Mouse (Mus musculus) cerebellum, adult 2 months (tissue): ENCODE data around the gene Cbx1. TPM values are rescaled to one million over a fixed set of nuclear protein-coding genes. Genes with fewer than 3 reads are reported as not detected.

Experiments
- DNase-seq, 2 experiments: peaks; one replicate each; pipeline ENCODE4 v3.0.0; 2021
- H3K27ac ChIP-seq: fragments of 200-500 bp; 2 replicates; pipeline ENCODE4 v1.5.1; 2012; ENCODE audit warnings: low read length, control low read depth, inconsistent platforms; ENCODE audit not compliant: insufficient read depth
- H3K27me3 ChIP-seq: fragments of 200-500 bp; 2 replicates; pipeline ENCODE4 v1.6.1; 2012; ENCODE audit warnings: inconsistent platforms, mild to moderate bottlenecking, low read length, moderate library complexity; ENCODE audit not compliant: control insufficient read depth, insufficient read depth
- H3K4me1 ChIP-seq: fragments of 200-500 bp; 2 replicates; pipeline ENCODE4 v1.6.1; 2011; ENCODE audit warnings: low read length; ENCODE audit not compliant: control insufficient read depth, insufficient read depth
- H3K4me3 ChIP-seq: fragments of 200-500 bp; replicated peaks from 2 replicates; pipeline ENCODE3; 2011; ENCODE audit warnings: mild to moderate bottlenecking, low read depth, low read length, control low read depth; ENCODE audit not compliant: insufficient read depth
- CTCF ChIP-seq: fragments of 200-500 bp; IDR thresholded peaks from 2 replicates; pipeline ENCODE4 v1.5.1; 2011; ENCODE audit warnings: low read depth, mild to moderate bottlenecking, control low read depth, low read length, moderate library complexity, borderline replicate concordance; ENCODE audit not compliant: insufficient read depth
- POLR2A ChIP-seq: fragments of 200-500 bp; IDR thresholded peaks from 2 replicates; pipeline ENCODE4 v1.6.1; 2011; ENCODE audit warnings: low read length, control low read depth, borderline replicate concordance; ENCODE audit not compliant: insufficient read depth
- whole genome bisulfite sequencing: fragments of 180-500 bp; shearing (Covaris S2); methylation state at CpG from one replicate; pipeline ENCODE4 v1.1.7; 2018; 5-methylcytosine and 5-hydroxymethylcytosine counted together
- polyA plus RNA-seq: library from polyadenylated mRNA; depleted of rRNA; stranded (reverse); fragments of >200 nt; gene quantifications from 2 replicates; pipeline ENCODE4 v1.2.3, GENCODE M21; 2012

Cbx1 gene
- polyA plus RNA-seq, 1 experiment = 40.7 TPM

DNA sequence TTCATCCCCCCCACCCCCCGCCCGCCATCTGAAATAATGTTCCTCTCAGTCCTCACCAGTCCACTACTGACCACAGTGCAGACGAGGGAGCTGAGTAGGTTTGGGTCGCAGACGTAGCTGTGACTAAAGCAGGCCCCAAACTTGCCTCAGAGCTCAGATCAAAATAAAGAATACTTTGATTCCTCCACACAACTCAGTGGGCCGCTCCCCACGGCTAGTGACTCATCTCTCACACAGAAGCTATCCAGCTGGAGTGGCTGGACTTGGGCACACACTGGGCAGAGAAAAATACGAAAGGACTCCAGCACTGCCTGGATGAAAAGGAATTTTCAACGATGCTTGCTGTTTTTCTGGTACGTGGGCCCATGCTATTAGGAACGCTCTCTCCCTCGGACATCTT, 22.4 kb upstream of the Cbx1 start:
- no peak overlapping the region for H3K27ac ChIP-seq
- no peak for TF ChIP-seq POLR2A
- TF ChIP-seq CTCF = no peak
- H3K27me3 ChIP-seq = no peaks in the 10 kb centered on the region
- H3K4me1 ChIP-seq = peaks cover 10% of the 10 kb centered on the region
- no peak for DNase-seq
- 50% methylated on average over 12 of the region's 12 CpGs for WGBS
- no peak overlapping the region for H3K4me3 ChIP-seq

DNA sequence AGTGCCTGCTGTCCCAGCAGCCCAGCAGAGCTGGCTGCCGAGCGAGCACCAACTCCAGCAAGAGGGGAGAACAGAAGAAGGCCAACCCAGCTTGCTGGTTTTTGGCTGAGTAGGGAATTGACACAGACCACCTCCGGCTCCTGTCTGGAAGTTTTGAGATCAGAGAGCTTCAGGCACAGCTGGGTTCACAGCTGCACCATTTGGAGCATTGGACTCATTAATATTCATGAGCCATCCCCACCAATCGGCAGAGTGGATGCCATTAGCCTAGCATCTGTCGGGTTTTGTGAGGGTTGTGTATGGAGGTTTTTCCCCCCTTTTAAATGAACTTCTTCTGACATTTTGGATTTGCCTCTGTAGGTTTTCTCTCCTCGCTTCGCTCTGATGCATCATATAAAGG, 21.8 kb upstream of the Cbx1 start:
- Histone ChIP-seq H3K4me3 (no peak overlapping the region), H3K27ac (no peak overlapping the region), H3K27me3 (no peaks in the 10 kb centered on the region), H3K4me1 (peaks cover 10% of the 10 kb centered on the region)
- WGBS = 61% methylated on average over 7 of the region's 7 CpGs
- DNase-seq = no peak
- TF ChIP-seq CTCF (no peak), POLR2A (no peak)

DNA sequence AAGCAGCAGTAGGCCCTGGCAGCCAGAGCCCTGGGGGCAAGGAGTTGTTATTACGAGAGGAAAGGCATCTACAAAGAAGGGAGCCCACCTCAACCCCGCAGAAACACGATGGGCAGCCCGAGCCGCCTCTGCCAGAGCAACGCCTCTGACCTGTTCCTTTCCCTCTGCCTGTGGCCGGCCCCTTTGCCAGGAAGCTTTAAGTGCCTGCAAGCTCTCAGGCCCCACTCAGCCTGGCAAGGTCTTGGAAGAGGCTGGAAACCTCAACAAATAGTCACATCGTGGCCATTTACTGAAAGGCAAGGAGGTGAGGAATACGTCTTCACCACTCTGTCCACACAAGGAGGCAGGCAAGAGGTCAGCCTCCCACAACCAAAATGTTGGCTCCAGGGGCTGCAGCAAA, 20.7 kb upstream of the Cbx1 start:
- Histone ChIP-seq H3K27me3 (no peaks in the 10 kb centered on the region), H3K4me1 (peaks cover 1% of the 10 kb centered on the region), H3K4me3 (no peak overlapping the region), H3K27ac (no peak overlapping the region)
- DNase-seq = no peak
- no peak for TF ChIP-seq CTCF
- no peak for TF ChIP-seq POLR2A
- WGBS = 53% methylated on average over 9 of the region's 9 CpGs

DNA sequence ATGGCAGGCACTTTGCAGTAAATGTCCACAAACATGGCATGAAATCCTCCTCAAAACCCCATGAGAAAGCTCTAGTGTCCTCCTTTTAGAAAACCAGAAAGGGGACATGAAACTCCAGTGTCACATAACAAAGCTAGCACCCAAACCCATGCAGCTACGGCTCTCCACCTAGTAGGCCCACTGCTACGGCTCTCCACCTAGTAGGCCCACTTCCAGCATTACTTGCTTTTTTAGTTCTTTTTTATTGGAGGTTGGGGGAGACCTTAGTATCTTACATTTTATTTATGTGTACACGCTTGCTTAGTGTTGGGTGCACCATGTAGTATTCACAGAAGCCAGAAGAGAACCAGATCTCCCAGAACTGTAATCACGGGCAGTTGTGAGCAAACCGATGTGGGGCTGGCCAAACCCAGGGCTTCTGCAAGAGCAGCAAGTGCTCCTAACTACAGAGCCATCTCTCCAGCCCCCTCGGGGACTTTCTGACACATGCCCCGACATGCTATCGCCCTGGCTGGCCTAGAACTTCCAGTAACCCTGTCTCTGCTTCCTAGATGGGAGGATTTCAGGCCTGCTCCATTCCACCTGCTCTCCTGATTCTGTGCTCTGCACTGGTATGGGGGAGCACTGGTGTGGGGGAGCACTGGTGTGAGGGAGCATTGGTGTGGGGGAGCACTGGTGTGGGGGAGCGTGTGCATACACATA, 17.5 kb upstream of the Cbx1 start:
- WGBS = 96% methylated on average over 9 of the region's 9 CpGs
- H3K4me1 ChIP-seq = no peaks in the 10 kb centered on the region; the same call in 1 of the 2 replicates

DNA sequence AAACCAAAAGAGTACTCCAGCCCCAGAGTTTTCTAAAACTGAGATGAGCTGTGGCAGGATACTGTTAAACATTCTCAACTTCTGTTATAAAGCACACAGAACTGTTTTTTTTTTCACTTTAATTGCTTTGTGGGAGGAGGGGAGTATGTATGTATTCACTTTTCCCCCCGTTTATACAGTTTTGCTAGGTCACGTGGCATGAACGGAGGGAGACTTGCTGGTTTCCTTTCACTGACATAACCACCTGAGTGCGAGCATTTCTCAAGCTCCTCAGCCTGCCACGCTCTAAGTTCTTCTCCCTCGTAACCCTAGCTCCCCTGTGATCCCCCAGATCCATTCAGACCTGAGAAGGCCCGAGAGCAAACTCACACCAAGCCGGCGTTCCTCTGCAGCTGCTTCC, 16.5 kb upstream of the Cbx1 start:
- Histone ChIP-seq H3K27ac (no peak overlapping the region), H3K4me3 (no peak overlapping the region), H3K27me3 (no peaks in the 10 kb centered on the region), H3K4me1 (no peaks in the 10 kb centered on the region; the same call in 1 of the 2 replicates)
- WGBS = 85% methylated on average over 9 of the region's 9 CpGs
- TF ChIP-seq CTCF (no peak), POLR2A (no peak)
- DNase-seq = no peak

More for the DNA sequence above, 17.5 kb upstream of the Cbx1 start:
- H3K4me3 ChIP-seq = no peak overlapping the region
- no peak overlapping the region for H3K27ac ChIP-seq
- H3K27me3 ChIP-seq = no peaks in the 10 kb centered on the region
- no peak for DNase-seq
- no peak for TF ChIP-seq POLR2A
- TF ChIP-seq CTCF = no peak

DNA sequence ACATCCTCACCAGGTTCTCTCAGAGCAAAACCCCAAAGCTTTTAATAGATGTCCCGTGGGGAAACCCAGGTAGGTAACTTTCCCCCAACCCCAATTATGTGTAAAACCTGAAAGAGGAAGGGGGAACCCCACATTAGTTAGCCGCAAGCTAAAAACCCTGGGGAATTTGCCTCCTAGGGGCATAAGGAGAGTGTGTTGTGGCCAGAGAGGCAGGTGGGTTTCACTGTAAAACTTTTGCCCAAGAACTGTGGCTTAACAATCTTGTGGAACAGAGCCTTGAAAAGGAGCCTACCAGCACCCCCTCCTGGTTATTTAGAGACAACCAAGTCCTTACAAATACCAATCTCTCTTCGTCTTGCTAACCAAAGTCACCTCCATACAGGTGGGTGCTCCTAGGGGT, 14.4 kb upstream of the Cbx1 start:
- H3K4me3 ChIP-seq = no peak overlapping the region
- DNase-seq = no peak
- WGBS = 78% methylated on average over 3 of the region's 3 CpGs
- no peak for TF ChIP-seq POLR2A
- TF ChIP-seq CTCF = no peak
- H3K27me3 ChIP-seq = no peaks in the 10 kb centered on the region
- H3K27ac ChIP-seq = no peak overlapping the region
- no peaks in the 10 kb centered on the region; the same call in 1 of the 2 replicates for H3K4me1 ChIP-seq

DNA sequence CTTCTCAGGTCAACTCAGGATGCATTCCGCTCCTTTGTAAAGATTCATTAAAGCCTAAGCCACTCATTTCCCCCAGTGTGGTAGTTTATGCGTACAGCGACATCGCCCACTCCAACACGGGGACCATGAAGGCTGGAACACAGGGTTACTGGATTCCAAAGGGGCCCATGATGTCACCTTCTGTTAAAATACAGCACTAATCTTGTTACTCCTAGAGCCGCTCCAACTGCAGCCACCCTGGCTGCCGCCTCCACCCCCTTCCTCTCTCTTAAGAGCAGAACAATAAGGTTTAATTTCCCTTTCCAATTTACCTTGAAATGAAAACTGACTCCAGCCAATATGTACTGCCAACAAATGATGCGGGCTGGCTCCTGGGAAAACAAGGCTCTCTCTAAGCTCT, 13.9 kb upstream of the Cbx1 start:
- no peak overlapping the region for H3K4me3 ChIP-seq
- TF ChIP-seq CTCF (no peak), POLR2A (no peak)
- no peaks in the 10 kb centered on the region; the same call in 1 of the 2 replicates for H3K4me1 ChIP-seq
- no peak overlapping the region for H3K27ac ChIP-seq
- no peaks in the 10 kb centered on the region for H3K27me3 ChIP-seq
- WGBS = 62% methylated on average over 8 of the region's 8 CpGs
- no peak for DNase-seq

DNA sequence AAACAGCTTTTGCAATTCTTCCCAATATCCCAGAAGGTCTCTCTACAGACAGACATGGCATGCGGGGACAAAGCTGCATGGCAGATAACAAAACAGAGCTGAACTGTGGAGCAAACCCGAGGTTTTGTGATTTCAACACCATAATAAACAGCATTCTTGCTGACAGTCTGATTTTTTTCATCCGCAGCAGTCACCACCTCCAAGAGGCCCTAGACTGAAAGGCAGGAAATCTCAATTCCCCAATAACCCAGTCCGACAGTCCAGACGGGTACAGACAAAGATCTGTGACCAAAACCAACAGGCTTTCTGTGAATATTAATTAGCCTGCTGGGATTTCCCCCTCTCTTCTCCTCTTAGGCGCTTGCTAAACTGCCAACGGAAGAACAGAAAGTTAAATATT, 13.3 kb upstream of the Cbx1 start:
- H3K4me1 ChIP-seq = no peaks in the 10 kb centered on the region; the same call in 1 of the 2 replicates
- H3K4me3 ChIP-seq = no peak overlapping the region
- no peak overlapping the region for H3K27ac ChIP-seq
- no peaks in the 10 kb centered on the region for H3K27me3 ChIP-seq
- DNase-seq = no peak
- no peak for TF ChIP-seq CTCF
- TF ChIP-seq POLR2A = no peak
- WGBS = 40% methylated on average over 7 of the region's 7 CpGs
